Mouse (Mus musculus) kidney, postnatal 0 days (tissue): Measurements from ENCODE around the gene Nup93. TPM values are rescaled to one million over a fixed set of nuclear protein-coding genes. Genes with fewer than 3 reads are reported as not detected.

Source experiments
- ATAC-seq: fragments of 200-750 bp; cut with Nextera tagmentation; replicated peaks from 2 replicates; pipeline ENCODE4 v1.8.0; 2017; ENCODE audit warnings: low read depth, moderate number of reproducible peaks, moderate TSS enrichment, moderate library complexity; ENCODE audit not compliant: low FRiP score
- DNase-seq: peaks from one replicate; pipeline ENCODE4 v3.0.0-alpha.2; 2016; ENCODE audit warnings: low spot score
- H3K27ac ChIP-seq: fragments of 300-500 bp; sonication (generic); 2 replicates; pipeline ENCODE4 v1.5.1; 2014; ENCODE audit warnings: mild to moderate bottlenecking
- H3K27me3 ChIP-seq: fragments of 300-500 bp; sonication (generic); 2 replicates; pipeline ENCODE4 v1.6.1; 2014; ENCODE audit warnings: low read length, mixed read lengths; ENCODE audit not compliant: insufficient read depth
- H3K36me3 ChIP-seq: fragments of 300-500 bp; sonication (generic); 2 replicates; pipeline ENCODE4 v1.6.1; 2014; ENCODE audit warnings: low read length, mixed read lengths; ENCODE audit not compliant: insufficient read depth
- H3K4me1 ChIP-seq: fragments of 300-500 bp; sonication (generic); replicated peaks from 2 replicates; pipeline ENCODE4 v1.6.1; 2014; ENCODE audit warnings: antibody characterized with exemption, low read length, mixed read lengths; ENCODE audit not compliant: insufficient read depth
- H3K4me2 ChIP-seq: fragments of 300-500 bp; sonication (generic); 2 replicates; pipeline ENCODE4 v1.6.1; 2014; ENCODE audit warnings: mild to moderate bottlenecking, low read length, moderate library complexity, mixed read lengths
- H3K4me3 ChIP-seq: fragments of 300-500 bp; sonication (generic); replicated peaks from 2 replicates; pipeline ENCODE4 v1.5.1; 2014; ENCODE audit warnings: low read depth, low read length
- H3K9ac ChIP-seq: fragments of 300-500 bp; sonication (generic); 2 replicates; pipeline ENCODE4 v1.6.1; 2014; ENCODE audit warnings: low read depth, low read length
- H3K9me3 ChIP-seq: fragments of 300-500 bp; sonication (generic); replicated peaks from 2 replicates; pipeline ENCODE4 v1.6.1; 2016; ENCODE audit warnings: low read length, inconsistent platforms, mixed read lengths
- CTCF ChIP-seq: IDR thresholded peaks from 2 replicates; pipeline ENCODE4 v1.5.1; 2016; ENCODE audit warnings: antibody characterized with exemption, low read depth, mild to moderate bottlenecking, moderate library complexity
- WGBS: fragments of 180-500 bp; shearing (Covaris S2); extraction: QIAGEN DNeasy Blood & Tissue Kit; methylation state at CpG from one replicate; pipeline ENCODE4 v1.1.7; 2014; 5-methylcytosine and 5-hydroxymethylcytosine counted together
- polyA plus RNA-seq: library from polyadenylated mRNA; unstranded; fragments of >200 nt; fragmentation: Nextera tagmentation; extraction: Ambion mirVana; gene quantifications from 2 replicates; pipeline ENCODE4 v1.2.1, GENCODE M21; 2015

Nup93 gene
- polyA plus RNA-seq, 1 experiment from 2014 or later = 45.0 TPM

- TF ChIP-seq CTCF = no peak
- no peak overlapping the region for H3K27ac ChIP-seq
- no peak for ATAC-seq
- no peaks in the 10 kb centered on the region for H3K36me3 ChIP-seq
- no peak overlapping the region for H3K9ac ChIP-seq
- H3K9me3 ChIP-seq = no peaks in the 10 kb centered on the region
- no peaks in the 10 kb centered on the region for H3K27me3 ChIP-seq
- DNase-seq = no peak
- H3K4me3 ChIP-seq = no peak overlapping the region
- H3K4me1 ChIP-seq = peaks cover 4% of the 10 kb centered on the region
- 75% methylated on average over 7 of the region's 7 CpGs for WGBS
- H3K4me2 ChIP-seq = no peak overlapping the region
Observed at GRCm38 (mm10) chr8:94194591-94195223, 19.7 kb upstream of the Nup93 start.

- Histone ChIP-seq H3K4me1 (no peaks in the 10 kb centered on the region), H3K9ac (no peak overlapping the region), H3K27ac (no peak overlapping the region), H3K4me2 (no peak overlapping the region), H3K27me3 (no peaks in the 10 kb centered on the region), H3K9me3 (no peaks in the 10 kb centered on the region), H3K36me3 (no peaks in the 10 kb centered on the region), H3K4me3 (no peak overlapping the region)
- peak; percentile 91 for TF ChIP-seq CTCF
- 44% methylated on average over 10 of the region's 10 CpGs for WGBS
- ATAC-seq (peak; percentile 65; the same call in 1 of the 2 replicates), DNase-seq (peak; percentile 80)
Observed at GRCm38 (mm10) chr8:94199202-94199869, 15.0 kb upstream of the Nup93 start.

GRCm38 (mm10) chr8:94204043-94204442, 10.3 kb upstream of the Nup93 start:
- H3K27ac ChIP-seq = no peak overlapping the region
- DNase-seq = no peak
- ATAC-seq = no peak

GRCm38 (mm10) chr8:94205736-94206135, 8.6 kb upstream of the Nup93 start:
- DNase-seq (peak; percentile 85), ATAC-seq (peak; percentile 66; the same call in 1 of the 2 replicates)
- TF ChIP-seq CTCF = peak; percentile 96
- Histone ChIP-seq H3K4me2 (no peak overlapping the region), H3K4me3 (no peak overlapping the region), H3K36me3 (no peaks in the 10 kb centered on the region), H3K27me3 (no peaks in the 10 kb centered on the region), H3K9me3 (no peaks in the 10 kb centered on the region), H3K9ac (no peak overlapping the region), H3K27ac (no peak overlapping the region), H3K4me1 (no peaks in the 10 kb centered on the region)
- 16% methylated on average over 5 of the region's 5 CpGs for WGBS

More at GRCm38 (mm10) chr8:94204043-94204442, 10.3 kb upstream of the Nup93 start:
- Histone ChIP-seq H3K9ac (no peak overlapping the region), H3K36me3 (no peaks in the 10 kb centered on the region), H3K27me3 (no peaks in the 10 kb centered on the region), H3K4me1 (no peaks in the 10 kb centered on the region), H3K9me3 (no peaks in the 10 kb centered on the region), H3K4me3 (no peak overlapping the region), H3K4me2 (no peak overlapping the region)
- TF ChIP-seq CTCF = no peak
- 73% methylated on average over 3 of the region's 3 CpGs for WGBS

GRCm38 (mm10) chr8:94206256-94206655, 8.1 kb upstream of the Nup93 start:
- DNase-seq = no peak
- no peak overlapping the region for H3K4me3 ChIP-seq
- no peaks in the 10 kb centered on the region for H3K36me3 ChIP-seq
- WGBS = 80% methylated on average over 8 of the region's 8 CpGs
- TF ChIP-seq CTCF = no peak
- ATAC-seq = no peak
- no peak overlapping the region for H3K4me2 ChIP-seq
- H3K27me3 ChIP-seq = no peaks in the 10 kb centered on the region
- H3K4me1 ChIP-seq = no peaks in the 10 kb centered on the region
- no peaks in the 10 kb centered on the region for H3K9me3 ChIP-seq
- no peak overlapping the region for H3K9ac ChIP-seq
- H3K27ac ChIP-seq = no peak overlapping the region

DNA sequence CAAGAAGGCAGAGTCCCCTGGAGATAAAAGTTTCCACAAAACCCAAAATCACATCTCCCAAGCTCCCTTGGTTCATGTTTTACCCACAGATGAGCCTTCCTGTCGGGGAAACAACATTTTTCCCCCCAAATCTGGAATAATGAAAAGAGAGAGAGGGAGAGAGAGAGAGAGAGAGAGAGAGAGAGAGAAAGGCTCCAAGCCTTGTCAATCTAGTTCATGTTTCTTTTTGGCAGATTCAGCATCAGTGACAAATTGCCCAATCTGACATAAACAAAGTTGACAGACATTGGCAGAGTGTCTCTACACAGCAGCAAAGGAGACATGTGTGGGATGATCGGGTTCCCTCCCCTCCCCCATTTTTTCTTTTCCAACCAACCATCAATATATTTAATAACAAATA, 6.9 kb upstream of the Nup93 start:
- Histone ChIP-seq H3K27ac (no peak overlapping the region), H3K9me3 (no peaks in the 10 kb centered on the region), H3K36me3 (no peaks in the 10 kb centered on the region), H3K9ac (no peak overlapping the region), H3K4me1 (no peaks in the 10 kb centered on the region), H3K27me3 (no peaks in the 10 kb centered on the region), H3K4me2 (no peak overlapping the region), H3K4me3 (no peak overlapping the region)
- DNase-seq (no peak), ATAC-seq (no peak)
- no peak for TF ChIP-seq CTCF
- 70% methylated on average over 2 of the region's 2 CpGs for WGBS
